Mouse (Mus musculus): ENCODE measurements at regions not wholly inside any gene's neighbourhood (a gene's known extent, or its start where the extent isn't known, plus 50 kb on each side); places are given as distances from the start of the nearest gene placed in this dataset.

DNA sequence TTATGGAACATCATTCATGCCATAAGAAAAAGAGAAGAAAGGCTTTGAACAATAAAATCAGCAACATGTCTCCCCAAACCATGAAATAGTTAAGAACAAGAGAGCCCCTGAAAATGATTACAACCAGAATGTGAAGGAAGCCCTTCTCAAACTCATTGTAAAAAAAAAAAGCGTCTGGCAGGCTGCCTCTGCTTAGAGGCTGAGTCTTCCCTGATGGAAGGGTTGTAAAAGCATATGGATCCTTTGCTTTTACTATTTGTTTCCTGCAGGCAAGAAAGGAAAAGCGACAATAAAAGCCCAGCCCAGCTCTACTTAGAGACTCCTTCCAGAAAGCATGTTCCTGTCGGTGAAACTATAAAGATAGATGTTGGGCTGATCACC, 461.2 kb upstream of the Cited2 start:
- DNase-seq (ENCODE audit: low spot score): no peak

DNA sequence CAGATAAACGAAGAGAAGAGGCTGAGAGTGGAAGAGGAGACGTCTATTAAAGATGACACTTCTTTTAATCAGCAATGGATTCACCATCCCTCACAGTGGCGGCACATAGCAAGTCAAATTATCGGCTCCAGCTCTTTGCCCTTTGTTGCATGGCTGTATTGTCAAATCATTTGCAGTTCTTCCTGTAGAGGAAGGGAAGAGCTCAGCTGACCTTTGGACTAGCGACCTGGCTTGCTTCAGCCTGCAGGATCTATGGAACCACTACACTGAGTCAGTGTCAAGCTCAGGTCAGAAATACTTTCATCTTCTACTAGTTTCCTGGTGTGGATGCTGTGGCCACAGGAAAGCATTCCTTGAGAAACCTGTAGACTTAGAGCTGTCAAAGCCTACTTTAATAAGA, 450.4 kb upstream of the Cited2 start:
- DNase-seq (ENCODE audit: low spot score): no peak

DNA sequence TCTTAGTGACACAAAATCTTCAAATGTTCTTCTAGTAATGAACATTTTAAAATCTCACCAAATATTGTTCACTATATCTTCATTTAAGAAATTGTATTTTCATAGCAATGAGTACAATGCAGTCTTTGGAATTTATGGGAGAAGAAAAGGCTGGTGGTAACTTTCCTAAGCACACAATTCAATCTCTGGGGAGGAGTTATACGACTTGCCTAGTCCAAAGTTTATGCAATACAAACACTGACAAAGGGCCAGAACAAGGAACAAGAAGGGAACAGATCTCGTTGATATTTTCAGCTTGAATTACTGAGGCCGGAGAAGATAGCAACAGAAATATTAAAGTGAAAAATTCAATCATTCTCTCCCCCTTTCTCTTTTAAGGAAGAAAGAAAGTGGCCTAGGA, 449.2 kb upstream of the Cited2 start:
- no peak for DNase-seq (ENCODE audit: low spot score)

DNA sequence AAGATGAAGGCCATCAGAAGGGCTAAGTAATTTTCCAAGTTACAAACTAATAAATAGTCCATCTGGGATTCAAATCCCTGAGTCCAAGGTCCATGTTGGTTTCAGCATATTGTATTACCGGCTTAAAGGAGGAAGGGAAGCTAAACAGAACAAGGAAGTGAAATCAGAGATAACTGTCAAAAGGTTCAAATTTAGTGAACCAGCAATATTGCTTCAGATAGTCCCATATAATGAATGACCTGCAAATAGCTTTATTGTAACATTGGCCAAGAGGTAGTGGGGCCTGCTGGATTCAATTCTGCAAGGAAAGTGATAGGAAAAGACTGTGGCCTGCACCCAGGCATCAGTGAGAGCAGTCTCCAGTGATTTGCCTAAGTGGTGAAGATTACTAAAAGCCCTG, 447.8 kb upstream of the Cited2 start:
- no peak for DNase-seq (ENCODE audit: low spot score)

DNA sequence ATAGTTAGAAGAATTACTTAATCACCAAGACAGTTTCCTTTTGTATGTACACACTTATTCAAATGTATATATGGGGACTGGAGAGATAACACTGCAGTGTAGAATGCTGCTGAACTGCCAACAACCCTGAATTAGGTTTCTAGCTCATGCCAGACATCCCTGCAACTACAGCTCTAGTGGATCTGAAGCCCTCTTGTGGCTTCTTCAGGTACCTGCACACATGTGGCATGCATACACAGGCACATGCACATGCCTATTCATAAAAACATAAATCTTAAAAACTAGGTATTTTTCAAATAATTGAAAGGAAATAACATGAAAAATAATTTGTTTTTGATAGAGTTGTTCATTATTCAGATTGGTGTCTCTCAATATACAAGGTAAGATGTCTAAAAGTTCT, 445.1 kb upstream of the Cited2 start:
- no peak for DNase-seq (ENCODE audit: low spot score)

DNA sequence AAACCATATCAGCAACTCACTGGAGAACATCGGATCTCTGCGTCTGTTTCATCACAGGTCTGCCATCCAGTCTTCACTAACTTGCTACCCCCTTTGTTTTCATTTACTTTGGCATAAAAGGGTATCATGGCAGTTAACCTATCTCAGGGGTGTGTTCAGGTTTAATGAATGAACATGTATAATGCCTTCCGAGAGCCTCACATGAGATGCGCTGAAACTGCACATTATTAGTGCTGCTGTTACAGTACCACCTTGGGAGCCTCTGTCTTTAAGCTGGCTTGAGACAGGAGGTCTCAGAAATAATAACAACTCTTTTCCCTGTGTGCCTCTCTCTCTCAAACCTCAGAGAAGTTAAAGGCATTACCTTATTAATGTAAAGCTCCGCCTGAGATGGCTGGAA, 438.2 kb upstream of the Cited2 start:
- no peak for DNase-seq (ENCODE audit: low spot score)

DNA sequence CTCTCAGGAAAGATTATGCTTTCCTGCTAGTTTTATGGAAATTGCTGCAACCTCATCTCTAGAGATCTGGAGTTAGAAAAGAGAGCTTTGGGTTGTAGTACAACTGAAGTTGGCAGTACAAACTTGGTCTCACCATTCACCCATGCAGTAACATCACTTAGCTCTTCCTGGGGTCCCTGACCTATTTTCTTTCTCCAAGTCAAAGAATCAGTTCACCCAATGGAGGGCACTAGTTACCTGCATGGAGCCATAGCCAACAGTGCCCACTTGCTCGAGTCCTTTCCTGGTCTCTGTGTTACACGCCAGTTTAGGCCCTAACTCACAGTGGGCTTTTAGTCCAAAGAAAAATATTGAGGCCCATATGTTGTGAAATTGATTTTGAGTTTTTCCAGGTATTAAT, 435.9 kb upstream of the Cited2 start:
- DNase-seq (ENCODE audit: low spot score): no peak

DNA sequence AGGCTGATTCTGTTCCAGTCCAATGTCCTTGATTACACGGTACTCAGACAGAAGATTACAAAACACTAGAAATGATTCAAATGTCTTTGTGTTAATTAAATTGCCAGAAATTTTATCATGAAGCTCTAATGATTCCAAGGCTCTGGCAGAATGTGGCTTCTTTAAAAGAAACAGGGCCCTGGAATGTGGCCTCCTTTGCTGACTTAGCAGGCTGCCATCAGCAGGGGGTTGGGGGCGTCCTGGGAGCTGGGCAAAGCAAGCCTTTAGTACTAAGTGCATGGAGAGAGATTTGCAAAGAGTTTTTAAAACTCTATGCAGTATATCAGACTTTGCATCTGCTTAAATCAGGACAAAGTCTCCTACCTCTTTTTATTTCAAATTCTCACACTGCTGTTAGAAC, 434.8 kb upstream of the Cited2 start:
- DNase-seq (ENCODE audit: low spot score): no peak

DNA sequence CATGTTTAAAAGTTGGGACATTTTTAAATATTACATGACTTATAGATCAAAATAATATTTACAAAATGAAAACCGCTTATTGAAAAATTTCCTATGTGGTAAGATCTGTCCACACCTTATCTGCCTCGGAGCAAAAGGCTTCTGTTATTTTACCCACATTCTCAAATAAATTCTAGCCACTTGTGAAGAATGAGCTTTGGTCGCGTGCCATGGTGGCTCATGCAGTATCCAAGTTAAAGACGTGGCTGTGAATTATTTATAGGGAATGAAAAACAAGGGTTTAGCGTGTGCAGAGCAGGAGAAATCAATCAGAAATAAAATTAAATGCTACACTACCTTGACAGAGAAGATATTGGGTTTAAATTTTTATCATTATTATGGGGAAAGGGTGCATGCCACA, 430.7 kb upstream of the Cited2 start:
- no peak for DNase-seq (ENCODE audit: low spot score)

DNA sequence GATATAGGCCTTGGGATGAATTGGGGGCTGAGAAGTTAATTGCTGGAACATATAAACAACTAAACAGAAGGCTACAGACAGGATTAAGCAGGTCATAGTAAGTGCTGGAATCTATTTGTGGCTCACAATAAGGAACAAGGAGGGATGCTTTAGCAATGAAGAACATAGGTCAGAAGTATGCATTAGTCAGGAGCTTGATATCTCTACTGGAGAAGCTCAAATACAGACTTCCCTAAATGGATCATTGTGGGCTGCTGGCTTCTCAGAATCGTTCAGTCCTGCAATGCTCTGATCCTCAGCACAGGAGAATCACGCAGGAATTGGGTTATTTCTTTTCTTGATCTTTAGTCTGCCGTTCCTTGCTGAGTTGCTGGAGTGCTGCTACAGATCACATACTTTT, 428.6 kb upstream of the Cited2 start:
- peak; percentile 0 for DNase-seq (ENCODE audit: low spot score)

DNA sequence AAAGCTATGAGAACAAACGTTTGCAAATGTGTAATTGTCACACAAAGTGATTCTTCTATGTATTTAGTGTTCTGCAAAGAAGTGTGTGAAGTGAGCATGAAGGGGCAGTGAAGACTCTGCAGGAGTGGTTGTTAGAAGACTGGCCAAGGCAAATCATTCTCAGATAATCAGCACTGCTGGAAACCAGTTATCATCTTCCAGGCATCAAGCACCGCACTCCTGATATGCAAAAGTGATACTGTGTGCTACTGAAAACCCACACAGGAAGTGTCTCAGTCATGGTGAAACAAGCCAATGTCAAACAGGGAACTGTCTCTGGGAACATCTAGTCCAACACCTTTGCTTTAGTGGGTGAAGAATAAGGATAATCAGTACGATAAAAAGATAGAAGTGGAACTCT, 427.9 kb upstream of the Cited2 start:
- DNase-seq (ENCODE audit: low spot score): no peak

DNA sequence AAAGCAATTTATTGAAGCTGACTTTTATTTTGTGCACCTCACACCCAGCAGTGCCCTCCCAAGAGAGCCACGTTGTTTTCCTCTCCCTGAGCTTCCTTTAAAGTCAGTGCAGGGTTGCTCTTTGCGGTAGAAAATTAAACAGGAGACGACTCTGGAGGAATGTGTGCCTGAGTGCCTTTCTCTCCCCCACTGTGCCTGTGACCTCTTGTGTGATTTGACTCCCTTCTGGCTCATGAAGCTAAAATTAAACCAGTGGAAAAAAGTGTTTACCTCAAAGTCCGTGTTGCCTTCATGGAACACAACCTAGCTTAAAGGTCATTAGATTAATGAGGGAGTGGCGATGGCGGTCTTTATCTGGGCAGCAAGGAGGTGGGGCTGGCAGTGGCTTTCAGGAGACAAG, 423.4 kb upstream of the Cited2 start:
- no peak for DNase-seq (ENCODE audit: low spot score)

DNA sequence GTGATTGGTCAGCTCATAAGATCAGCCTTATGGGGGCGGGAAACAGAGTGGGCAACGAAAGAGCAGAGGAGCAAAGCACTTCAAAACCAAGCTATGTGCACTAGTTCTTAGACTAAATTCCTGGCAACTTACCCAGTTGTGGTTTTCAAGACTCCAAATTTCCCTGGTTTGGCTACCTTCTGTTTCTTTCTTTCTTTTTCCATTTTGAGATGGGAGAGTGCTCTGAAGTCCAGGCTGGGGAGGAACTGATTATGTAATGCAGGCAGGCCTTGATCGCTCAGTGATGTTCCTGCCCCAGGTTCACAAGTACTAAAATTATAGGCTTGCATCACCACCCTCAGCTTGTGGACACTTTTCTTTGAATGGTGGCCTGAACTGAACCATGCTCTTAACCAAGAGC, 396.3 kb upstream of the Cited2 start:
- DNase-seq (ENCODE audit: low spot score): no peak

DNA sequence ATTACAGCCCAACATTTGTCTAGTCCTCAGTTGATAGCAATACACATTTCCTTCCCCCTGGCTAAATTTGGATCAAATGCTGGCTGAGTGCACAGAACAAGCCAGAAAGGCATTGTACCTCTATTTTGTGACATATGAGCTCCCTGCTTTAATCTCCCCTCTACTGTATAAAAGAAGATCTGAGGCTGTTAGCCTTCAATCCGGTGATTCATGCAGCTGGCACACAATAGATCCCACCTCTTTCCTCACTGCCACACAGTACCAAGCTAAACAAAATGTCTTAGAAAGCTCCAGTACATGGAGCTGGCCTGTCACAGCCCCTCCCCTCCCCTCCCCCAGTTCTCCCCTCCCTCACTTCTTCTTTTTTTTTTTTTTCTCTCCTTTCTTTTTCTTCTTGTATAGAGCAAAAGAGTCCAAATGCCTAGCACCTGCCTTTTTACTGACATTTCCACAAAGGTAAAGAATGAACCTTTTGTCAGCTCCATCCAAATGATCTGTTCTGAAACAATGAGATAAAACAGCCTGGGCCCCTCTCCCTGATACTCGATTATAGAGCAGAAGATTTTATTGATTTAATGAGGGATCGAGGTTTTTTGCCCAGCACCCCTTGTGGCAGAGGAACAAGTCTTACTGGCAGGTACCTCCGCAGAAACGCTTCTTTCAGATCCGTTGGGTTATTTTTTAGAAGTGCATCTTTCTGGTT, 392.0 kb upstream of the Cited2 start:
- DNase-seq (ENCODE audit: low spot score): no peak

DNA sequence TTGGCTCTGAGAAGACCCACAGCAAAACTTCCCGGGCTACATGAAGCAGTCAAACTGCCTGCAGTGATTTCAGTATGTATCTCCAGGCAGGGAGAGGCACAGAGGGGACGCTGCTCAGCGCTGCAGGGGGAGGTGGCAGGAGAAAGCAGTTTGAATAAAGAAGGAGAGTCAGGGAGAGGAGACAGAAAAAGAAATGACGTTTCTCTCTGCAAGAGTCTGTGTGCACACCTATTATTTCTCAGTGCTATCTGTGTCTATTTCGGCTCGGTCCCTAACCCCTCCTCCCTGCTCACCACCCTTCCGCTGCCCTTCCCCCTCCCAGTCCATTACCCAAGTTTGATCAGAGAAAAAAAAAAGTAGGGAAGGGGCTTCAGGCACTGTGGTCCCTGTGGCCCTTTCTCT, 391.4 kb upstream of the Cited2 start:
- DNase-seq (ENCODE audit: low spot score): no peak

DNA sequence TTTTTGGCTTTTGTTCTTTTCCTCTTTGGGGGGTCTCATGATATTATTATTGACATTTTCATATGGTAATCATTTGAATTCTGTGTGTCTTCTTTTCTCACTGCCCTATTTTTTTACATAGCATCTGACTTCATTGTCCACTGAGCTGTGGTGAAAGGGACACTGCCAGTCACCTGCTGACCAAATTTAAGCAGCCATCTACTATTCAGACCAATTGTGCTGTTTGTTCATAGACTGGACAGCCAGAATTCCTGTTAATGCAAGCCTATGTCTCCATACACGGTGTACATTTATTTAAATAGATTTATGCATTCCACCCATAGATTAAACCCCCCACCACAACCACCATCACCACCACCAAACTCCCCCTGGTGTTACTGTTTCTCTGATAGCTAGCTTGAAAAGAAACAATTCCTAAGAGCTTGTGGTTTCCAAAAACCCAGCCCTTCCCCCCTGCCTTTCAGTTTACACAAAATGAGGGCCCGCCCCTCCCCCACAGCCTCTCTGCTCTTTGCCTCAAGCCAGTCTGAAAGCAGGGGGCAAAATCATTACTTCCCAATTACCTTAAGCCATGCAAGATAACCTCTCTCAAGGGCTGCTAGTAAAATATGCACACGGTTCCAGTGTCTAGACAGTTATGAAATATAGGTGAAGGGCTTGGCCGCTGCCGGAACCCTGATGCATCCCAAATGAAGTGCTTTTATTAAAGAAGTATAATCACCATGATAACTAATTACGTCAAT, 390.8 kb upstream of the Cited2 start:
- DNase-seq (ENCODE audit: low spot score): no peak

DNA sequence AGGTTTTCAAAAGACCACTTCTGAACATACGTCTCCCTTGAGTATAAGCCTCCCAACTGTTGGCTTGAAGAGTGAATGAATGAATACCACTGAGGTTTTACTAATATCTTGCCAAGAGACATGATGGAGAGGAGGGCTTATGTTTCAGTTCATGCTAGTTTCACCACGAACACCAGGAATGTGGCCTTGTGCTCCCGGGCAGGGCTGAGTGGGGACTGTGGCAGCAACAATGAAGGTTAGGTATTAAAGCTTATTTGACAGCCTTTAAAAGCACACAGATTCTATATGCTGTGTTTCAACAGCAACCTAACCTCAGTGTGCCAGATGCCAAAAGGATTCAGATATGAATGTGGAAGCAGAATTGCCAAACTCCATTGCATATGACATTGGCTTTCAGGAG, 390.0 kb upstream of the Cited2 start:
- DNase-seq (ENCODE audit: low spot score): no peak

DNA sequence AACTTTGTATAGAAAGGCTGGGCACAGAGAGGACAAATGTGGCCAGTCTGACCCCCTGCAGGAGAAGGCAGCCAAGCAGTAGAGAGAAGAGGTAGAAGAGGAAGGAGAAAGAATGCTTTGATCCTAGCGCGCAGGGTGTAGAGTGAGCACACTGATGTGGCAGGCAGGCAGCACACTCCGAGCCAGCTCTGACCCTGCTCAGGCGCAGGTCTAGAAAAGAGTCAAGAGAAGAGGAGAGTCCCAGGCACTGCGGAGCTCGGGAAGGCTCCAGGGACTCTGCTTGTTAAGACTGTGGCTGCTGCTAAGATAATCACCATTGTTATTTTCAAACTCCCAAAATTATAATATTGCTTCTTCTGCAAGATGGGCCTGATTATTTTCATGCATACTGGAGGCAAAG, 389.3 kb upstream of the Cited2 start:
- no peak for DNase-seq (ENCODE audit: low spot score)

DNA sequence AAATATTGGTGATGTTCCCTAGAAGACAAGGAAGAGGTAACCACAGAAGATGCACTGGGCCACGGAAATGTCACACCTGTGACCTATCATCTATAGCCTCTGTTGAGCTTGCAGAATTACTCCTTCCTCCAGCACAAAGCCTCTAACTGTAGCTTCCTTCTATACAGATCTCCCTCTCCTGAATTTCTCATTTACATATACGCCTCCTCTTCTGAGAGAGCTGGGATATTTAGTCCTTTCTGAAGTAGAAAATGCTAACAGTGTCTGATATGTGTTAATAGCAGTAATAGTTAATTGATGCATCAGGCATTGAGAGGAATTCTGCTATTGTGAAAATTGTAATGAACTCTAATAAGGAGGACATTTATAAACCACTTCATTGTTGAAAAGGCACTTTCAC, 385.8 kb upstream of the Cited2 start:
- no peak for DNase-seq (ENCODE audit: low spot score)

DNA sequence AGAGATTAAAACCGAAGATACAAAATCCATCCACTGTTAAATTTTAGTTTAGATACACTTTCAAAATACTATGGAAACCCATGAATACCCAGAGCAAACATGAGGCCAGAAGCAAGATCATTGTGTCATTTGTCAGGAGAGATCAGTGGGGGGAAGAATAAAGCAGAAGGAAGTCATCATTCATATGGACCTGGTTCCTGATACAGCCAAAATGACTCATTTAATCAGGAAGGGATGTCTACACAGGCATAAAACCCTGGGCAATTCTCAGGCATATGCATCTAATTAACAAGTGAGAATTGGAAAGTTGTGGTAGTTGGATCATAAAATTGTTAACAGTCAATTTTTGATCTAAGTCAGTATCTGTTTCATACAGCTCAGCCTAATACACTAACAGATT, 379.2 kb upstream of the Cited2 start:
- DNase-seq (ENCODE audit: low spot score): no peak

DNA sequence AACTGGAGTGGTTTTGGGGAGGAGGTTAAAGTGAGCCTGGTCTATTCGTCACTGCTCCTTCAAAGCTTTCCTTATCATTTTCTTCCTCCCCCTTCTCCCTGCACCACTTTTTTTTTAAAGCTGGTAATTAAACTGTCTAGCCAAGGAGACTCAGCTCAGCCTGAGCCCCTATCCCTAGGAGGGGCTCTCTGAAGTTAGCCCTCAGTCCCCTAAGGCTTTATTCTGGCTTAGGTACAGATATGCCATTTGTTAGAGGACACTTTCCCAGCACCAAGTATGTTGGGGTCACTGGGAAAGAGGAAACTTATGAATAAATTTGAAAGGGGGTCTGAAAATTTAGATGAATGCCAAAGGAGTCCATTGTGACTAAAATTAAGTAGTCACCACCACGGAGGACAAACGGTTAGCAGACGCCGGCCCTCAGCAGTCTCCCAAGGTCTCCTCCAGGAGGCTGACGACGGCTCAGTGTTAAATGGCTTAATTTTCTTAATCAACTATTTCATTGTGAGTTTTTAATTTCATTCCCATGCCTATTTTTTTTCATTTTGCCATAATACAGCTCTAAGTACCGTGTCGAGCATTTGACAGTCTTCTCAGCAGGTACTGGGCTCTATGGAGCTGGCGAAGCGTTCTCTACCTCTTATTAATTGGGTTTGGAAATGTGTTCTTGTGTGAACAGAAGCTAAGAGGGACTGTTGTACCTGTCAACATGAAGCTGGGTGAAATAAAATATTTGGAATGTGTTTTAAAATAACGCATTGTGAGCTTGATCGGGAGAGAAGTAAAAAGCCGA, 370.6 kb upstream of the Cited2 start:
- no peak for DNase-seq (ENCODE audit: low spot score)

DNA sequence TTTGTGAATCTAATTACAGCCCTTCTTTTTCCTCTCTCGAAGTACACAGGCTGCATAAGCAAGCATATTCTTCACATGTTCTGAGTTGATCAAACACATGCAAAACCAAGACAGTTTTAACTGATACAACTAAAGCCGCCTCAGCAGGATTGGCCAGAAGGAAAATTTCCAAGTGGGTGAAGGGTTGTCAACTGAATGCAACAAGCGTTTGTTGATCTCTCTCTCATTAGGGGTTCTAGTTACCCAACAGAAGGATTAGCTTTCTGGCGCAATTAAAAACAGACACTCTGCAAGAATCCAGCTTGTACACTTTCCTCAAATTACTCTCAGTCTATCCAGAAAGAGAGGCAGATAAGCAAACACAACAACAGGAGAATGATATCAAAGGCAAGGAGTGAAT, 367.5 kb upstream of the Cited2 start:
- no peak for DNase-seq (ENCODE audit: low spot score)

DNA sequence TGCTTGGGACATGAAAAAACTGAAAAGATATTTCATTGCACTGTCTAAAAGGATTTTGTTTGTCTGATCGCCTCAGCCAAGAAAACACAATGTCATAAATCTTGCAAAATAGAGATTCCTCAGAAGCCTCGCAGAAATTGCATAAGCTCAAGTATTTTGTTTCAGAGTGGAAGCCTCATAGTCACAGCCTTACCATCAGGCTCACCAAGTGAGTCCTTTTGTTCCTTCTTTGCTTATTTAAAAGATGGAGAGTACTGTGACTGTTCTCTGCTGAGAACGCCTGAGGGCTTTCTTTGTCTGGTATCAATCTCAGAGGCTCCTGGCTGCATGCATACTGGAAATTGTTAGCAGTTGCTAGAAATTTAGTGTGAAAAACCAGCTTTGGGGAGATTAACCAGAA, 367.0 kb upstream of the Cited2 start:
- DNase-seq (ENCODE audit: low spot score): no peak
